Mouse (Mus musculus): ENCODE data around the gene Trip10.

The Trip10 gene

DNA sequence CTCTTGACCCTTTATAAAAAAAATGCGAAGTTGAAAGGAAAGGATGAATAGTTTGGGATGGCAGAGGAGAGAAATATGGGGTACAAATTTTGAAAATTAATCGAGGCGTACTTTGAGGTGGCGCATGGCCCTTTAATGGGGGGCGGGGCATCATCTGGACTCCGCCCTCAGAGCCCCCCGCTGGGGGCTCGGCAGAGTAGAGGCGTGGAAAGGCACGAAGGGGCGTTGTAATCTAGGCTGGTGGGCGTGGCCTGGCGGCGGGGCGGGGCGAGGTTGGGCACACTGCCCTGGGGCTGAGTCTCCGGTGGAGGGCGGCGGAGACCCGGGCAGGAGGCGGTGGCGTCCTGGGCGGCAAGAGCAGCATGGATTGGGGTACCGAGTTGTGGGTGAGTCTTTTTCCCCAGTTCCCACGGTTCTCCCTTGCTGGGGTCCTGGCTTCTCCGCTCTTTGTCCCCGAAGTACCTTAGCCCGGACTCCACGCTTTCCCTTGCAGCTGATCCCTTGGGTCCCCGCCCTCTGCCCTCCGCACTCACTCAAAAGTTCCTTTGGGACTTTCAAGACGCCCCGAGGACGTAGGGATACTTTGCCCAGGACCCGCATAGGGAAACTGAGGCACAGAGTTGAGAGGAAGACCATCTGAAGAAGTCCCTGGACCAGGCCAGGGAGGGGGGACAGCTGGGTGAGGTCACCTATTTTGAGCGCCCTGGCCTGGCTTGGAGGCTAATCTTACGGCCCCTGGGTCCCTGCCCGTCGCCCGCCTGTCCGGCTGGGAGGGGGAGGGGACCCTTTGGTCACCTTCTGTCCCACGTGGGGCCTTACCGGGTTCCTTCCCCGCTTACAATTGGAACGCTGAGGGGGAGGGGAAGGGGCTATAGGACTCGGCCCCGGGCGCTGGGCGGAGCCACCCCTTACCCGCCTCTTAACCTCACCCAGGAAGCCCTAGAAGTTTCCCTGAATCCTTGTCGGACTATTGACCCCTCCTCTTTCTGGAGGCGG is at the start of gene Trip10:
Trip10 (plus strand) TSS at position 270 of the 996 bp plus-strand sequence.
- in situ Hi-C loops (cut with MboI, MseI): loop anchor here (25.0 kb wide), 1 partner anchor 1537 kb away; the partner anchor contains the start of gene Pot1b

DNA sequence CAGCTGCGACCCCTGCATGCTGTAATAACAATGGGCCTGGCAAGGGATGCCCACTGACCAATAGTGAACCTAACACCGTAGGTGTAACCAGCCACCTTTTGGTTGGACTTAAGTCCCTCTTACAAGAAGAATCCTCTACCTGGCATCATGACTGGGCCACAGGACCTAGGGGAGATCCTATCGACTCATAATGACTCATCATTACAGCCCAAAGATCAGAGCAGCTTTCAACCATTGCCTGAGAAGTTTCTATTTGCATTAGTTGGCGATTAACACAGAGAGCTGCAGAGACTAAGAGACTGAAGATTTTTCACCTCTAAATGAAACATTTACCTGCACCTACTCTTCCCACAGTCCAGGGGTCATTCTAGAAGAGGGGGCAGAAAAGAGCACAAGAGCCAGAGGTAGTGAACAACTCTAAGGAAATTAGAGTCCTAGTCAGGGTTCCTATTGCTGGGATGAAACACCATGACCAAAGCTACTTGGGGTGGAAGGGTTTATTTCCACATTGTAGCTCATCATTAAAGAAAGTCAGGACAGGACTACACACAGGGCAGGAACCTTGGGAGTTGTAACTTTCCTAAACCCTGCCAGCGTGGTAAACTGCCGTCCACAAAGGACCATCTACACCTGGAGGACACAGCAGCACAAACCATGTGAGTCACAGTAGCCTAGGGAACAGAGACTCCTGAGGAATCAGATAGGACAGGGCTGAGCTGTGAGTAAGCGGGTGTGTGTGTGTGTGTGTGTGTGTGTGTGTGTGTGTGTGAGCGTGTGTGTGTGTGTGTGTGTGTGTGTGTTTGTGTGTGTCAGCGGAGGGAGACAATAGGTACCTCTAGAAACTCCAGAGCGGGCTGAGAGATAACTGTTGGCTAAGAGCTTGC is 47.2 kb upstream of the Trip10 start:
- in situ Hi-C loops (cut with MboI, MseI): no loop called here

GRCm38 (mm10) chr17:57207938-57208337 is 41.3 kb upstream of the Trip10 start:
- in situ Hi-C loops (cut with MboI, MseI): no loop called here

- in situ Hi-C loops (cut with MboI, MseI): no loop called here
These were observed 39.9 kb upstream of the Trip10 start for GRCm38 (mm10) chr17:57209330-57209729.

DNA sequence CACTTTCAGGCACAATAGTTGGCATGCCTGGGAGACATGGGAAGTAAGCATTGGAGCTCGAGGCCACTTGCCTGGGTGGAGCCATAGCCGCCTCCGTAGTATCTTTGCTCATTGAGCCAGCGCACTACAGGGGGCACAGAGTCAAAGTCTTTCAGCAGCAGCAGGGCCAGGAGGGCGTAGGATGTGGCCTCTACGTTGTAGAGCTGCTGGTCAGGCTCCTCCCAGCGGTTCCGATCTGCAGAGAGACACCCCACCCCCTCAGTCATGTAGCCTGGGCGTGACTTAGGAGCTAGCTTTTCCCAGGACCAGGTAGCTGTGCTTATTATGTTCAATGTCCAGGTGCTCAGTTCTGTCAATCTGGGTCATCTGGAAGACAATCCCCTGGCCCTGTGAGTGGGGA is 37.8 kb upstream of the Trip10 start:
- in situ Hi-C loops (cut with MboI, MseI): no loop called here

GRCm38 (mm10) chr17:57214676-57215387 is 34.4 kb upstream of the Trip10 start:
- in situ Hi-C loops (cut with MboI, MseI): loop anchor here (5.0 kb wide), 1 partner anchor 117 kb away; no protein-coding TSS in a partner anchor

- in situ Hi-C loops (cut with MboI, MseI): loop anchor here (5.0 kb wide), 1 partner anchor 114 kb away; no protein-coding TSS in a partner anchor
These were observed 30.8 kb upstream of the Trip10 start for GRCm38 (mm10) chr17:57218335-57218900.

- in situ Hi-C loops (cut with MboI, MseI): loop anchor here (5.0 kb wide), 1 partner anchor 113 kb away; no protein-coding TSS in a partner anchor
These were observed 29.9 kb upstream of the Trip10 start for GRCm38 (mm10) chr17:57219167-57219883.

- in situ Hi-C loops (cut with MboI, MseI): loop anchor here (5.0 kb wide), 1 partner anchor 112 kb away; no protein-coding TSS in a partner anchor
These were observed 29.4 kb upstream of the Trip10 start for GRCm38 (mm10) chr17:57219884-57220207.

DNA sequence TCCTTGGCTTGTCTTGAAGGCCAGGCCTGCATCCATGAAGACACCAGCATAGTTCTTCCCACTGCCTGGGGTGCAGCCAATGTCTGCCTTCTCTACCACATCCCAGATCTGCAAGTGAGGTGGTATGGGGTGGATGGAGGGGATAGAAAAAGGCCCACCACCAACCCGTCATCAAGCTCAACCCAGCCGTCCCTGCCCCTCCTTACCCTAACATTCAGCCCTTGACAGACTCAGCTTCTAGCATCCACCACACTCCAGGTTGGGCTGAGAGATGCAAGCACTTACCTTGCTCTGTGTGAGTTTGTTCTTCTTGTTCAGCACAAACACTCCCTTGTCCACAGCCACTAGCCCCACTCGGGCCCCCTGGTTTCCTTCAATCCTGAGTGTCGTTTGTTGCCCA is 27.3 kb upstream of the Trip10 start:
- in situ Hi-C loops (cut with MboI, MseI): no loop called here

GRCm38 (mm10) chr17:57223313-57223712 is 25.9 kb upstream of the Trip10 start:
- in situ Hi-C loops (cut with MboI, MseI): no loop called here

- in situ Hi-C loops (cut with MboI, MseI): loop anchor here (25.0 kb wide), 1 partner anchor 1515 kb away; the partner anchor contains the start of gene Pot1b
These were observed 21.8 kb upstream of the Trip10 start for GRCm38 (mm10) chr17:57227468-57227867.

DNA sequence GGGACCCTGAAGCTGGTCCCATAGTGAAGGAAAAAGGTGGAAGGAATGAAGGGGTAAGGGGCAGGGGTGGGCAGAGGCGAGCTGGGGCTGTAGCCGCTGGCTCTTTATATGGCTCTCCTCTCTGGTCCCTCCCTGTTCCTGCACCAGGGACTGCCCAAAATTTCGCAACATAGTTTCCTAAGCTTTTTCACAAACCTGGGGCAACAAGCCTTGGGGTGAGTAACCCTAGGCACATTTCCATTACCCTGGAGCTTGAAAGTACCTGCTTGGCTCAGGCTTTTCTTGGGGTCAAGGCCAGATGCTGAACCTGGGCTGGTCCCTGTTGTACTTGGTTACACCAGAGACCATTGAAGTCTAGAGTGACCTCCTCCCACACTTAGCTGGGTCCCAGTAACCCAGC is 21.2 kb upstream of the Trip10 start, which contains the start of gene C3:
C3 (minus strand) TSS at position 123 of the 400 bp plus-strand sequence.
- in situ Hi-C loops (cut with MboI, MseI): loop anchor here (25.0 kb wide), 1 partner anchor 1516 kb away; the partner anchor contains the start of gene Pot1b

GRCm38 (mm10) chr17:57228873-57229272 is 20.4 kb upstream of the Trip10 start:
- in situ Hi-C loops (cut with MboI, MseI): loop anchor here (25.0 kb wide), 1 partner anchor 1517 kb away; the partner anchor contains the start of gene Pot1b

- in situ Hi-C loops (cut with MboI, MseI): loop anchor here (25.0 kb wide), 1 partner anchor 1518 kb away; the partner anchor contains the start of gene Pot1b
These were observed 19.2 kb upstream of the Trip10 start for GRCm38 (mm10) chr17:57229851-57230727.

DNA sequence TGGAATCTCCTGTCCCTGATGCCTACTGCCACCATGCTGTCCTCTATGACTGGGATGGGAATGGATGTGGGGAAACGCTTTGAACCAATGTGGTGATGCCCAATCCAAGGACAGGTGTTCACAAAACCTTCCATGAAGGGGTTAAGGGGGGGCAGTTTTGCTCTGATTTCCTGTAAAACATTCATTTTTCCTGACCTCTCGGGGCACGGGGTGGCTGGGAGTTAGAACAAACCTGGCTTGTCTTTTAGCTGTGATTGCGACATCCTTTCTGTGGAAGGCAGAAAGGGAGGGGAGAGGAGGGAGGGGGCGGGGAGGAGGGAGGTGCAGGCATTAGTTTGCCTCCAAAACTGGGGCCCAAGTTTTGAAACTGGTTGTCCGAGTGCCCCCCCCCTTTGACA is 18.5 kb upstream of the Trip10 start:
- in situ Hi-C loops (cut with MboI, MseI): loop anchor here (25.0 kb wide), 1 partner anchor 1518 kb away; the partner anchor contains the start of gene Pot1b

- in situ Hi-C loops (cut with MboI, MseI): loop anchor here (25.0 kb wide), 1 partner anchor 1519 kb away; the partner anchor contains the start of gene Pot1b
These were observed 17.9 kb upstream of the Trip10 start for GRCm38 (mm10) chr17:57231321-57231771.

DNA sequence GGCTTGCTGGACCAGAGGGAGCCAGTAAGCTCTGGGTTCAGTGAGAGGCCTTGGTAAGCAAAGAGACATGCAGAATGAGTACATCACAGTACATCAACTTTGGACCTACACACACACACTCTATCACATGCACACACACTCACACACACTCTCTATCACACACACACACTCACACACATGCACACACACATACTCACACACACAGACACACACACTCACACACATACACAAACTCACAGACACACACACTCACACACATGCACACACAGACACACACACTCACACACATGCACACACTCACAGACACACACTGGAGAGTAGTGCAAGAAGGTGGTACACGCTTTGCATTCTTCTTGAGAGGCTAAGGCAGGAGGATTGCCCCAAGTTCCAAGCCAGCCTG is 17.1 kb upstream of the Trip10 start:
- in situ Hi-C loops (cut with MboI, MseI): loop anchor here (25.0 kb wide), 1 partner anchor 1520 kb away; the partner anchor contains the start of gene Pot1b

Measured in T-helper 1 cell (primary cell).